Mouse (Mus musculus) CH12F3 (cell line): ENCODE measurements around the gene Tubb4b.

Experiments used
- in situ Hi-C: fragments of 300-500 bp; cut with MboI; formaldehyde crosslinking; loops from 2 replicates; pipeline ENCODE4 v1.14.3; 2020; ENCODE audit warnings: low sequenced_read_pairs

Gene Tubb4b

DNA sequence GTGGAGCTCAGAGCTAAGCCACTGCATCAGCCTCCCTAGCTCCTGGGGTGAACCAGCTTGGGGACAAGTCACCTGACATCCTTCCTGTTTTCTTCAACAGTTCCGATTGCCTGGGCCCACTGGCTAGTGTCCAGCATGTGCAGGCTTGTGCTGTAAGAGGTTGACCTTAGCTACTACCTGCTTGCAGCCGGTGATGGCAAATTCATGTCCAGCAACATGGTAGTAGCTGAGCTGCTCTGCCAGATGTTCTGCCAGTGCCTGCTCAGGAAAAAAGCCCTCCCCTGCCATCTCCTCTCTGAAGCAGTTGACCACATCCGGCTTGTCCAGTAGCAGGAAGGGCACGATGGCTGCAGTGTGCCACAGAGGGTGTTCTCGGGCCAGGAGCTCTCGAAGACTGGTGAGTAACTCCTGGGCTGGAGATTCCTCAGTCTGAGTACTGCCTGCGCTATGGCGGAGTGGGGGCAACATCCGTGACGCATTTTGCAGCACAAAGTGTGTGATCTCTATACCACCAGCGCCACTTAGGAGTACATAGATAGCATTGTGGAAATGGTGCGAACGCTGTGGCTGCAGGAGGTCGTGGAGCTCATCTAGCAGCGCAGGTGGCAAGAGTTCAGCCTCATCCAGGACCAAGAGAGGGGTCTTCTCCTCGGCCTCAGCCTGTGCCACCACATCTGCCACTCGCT is 29.9 kb downstream of the Tubb4b start:
- in situ Hi-C loops: no loop called here

GRCm38 (mm10) chr2:25194006-25194405 is 30.5 kb downstream of the Tubb4b start:
- in situ Hi-C loops: no loop called here

GRCm38 (mm10) chr2:25193330-25193770 is 31.2 kb downstream of the Tubb4b start:
- in situ Hi-C loops: no loop called here

DNA sequence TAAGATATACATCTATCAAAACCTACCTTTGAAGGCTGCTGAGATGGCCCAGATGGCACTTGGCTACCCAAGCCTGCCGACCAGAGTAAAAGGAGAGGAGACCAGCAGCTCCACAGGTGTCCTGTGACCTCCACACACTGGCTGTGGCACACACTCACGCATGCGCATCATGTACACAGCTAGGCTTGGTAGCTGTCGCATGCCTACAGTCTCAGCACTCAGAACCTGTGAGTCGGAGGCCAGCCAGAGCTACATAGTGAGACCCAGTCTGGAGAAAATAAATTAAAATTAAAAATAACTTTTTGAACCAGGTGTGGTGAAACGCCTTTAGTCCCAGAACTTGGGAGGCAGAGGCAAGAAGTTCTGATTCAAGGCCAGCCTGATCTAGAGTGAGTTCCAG is 36.7 kb downstream of the Tubb4b start:
- in situ Hi-C loops: no loop called here

- in situ Hi-C loops: no loop called here
These were observed 37.9 kb downstream of the Tubb4b start for GRCm38 (mm10) chr2:25186575-25186930.

DNA sequence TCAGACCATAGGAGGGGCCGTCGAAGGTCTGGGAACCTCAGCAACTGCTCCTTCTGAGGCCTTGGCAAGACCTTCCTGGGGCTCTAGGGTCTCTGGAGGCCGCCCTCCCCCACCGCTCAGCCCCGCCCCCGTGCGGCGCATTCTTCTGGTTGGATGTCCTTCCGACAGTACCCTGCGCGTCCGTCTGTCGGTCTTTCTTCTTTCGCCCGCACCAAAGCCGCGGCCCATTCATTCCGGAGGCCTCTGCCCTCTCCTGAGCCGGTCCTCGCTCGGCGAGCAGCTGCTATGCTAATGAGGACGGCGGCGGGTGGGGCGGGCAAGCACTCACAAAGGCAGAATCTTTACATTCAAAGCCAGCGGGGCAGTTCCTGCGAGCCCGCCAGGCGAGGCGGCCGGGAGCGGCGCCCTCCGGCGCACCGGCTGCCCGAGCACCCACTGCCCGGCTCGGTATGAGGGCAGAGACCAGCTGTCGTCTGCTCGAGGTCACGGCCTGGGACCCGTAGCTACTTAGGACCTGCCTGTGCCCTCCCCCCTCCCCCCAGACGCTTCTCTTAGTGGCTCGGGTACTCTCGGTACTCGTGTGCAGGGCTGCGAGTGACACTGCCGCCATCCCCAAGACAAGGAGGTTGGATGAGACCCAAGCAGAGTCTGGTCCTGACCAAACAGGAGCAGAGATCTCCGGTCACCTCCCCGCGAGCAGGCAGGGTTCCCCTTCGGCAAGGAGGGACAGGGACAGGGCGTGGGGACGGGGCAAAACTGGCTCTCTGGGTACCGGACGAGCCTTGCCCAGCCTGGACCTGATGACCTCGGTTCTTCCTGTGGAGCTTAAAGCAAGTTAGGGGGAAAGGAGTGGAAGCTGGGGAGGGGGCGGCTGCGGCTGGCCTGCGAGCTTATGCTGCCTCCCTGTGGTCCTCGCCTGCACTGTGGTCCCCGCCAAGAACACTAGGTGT is 38.6 kb downstream of the Tubb4b start:
- in situ Hi-C loops: no loop called here

GRCm38 (mm10) chr2:25184496-25184895 is 40.0 kb downstream of the Tubb4b start:
- in situ Hi-C loops: no loop called here

DNA sequence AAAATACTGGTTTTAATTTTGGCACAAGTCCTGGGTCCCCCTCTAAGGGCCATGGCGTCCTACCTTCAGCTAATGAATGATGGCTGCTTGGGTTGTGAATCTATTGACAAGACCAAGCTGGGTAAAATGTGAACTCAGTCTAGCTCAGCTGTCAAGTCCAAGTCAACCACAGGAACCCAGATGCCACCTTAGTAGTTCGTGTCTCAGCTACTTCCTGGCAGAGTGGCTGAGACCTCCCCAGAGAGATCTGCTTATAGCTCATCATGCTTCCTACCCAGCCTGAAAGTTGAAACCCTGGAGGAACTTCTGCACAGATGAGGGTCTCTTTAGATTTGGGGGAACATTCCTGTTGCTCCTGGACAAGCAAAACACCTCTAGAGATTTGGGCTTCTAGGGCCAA is 41.2 kb downstream of the Tubb4b start:
- in situ Hi-C loops: no loop called here

DNA sequence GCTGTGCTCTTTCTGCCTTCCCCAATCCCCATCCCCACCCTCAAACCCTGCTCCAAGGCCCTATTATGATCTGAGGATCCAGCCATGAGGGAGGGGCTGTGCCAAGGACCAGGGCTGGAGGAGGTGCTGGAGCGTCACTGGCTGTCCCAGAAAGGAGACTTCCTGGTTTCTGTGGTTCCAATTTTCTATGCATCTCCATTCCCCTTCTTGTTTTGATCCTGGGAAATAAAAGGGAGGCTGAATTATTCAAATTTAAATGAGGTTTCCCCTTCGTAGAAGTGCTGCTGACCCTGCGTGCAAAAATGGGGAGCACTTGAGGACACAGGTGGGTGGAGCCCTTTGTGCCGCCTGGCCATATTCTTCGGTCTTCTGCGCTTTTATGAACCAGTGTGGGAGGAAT is 41.8 kb downstream of the Tubb4b start:
- in situ Hi-C loops: no loop called here

DNA sequence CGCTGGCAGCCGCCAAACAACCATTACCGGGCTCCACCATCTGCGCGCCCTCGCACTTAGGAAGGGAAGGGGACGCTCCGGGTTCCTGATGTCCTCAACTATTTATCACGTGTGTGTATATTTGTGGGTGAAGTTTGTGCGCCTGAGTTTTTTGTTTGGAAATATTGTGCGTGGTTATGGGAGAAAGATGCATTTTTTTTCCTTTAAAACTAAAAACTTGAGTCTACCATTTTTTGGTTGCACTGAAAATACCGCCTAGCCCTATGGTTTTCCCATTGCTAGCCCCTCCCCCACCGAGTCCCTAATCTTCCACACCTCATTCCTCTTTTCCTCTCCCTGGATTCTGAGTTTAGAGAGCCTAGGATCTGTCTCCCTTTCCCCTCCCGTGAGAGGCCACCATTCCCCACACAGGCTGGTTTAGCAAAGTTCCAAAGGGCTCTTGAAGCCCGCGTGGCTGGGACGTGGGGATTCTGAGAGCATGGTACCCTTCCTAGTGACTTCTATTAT is 42.6 kb downstream of the Tubb4b start:
- in situ Hi-C loops: no loop called here

- in situ Hi-C loops: no loop called here
These were observed 43.3 kb downstream of the Tubb4b start for GRCm38 (mm10) chr2:25180973-25181890.

- in situ Hi-C loops: no loop called here
These were observed 44.0 kb downstream of the Tubb4b start, which contains the start of gene Nrarp for GRCm38 (mm10) chr2:25180478-25180903. Nrarp (plus strand) TSS chr2:25180758.

DNA sequence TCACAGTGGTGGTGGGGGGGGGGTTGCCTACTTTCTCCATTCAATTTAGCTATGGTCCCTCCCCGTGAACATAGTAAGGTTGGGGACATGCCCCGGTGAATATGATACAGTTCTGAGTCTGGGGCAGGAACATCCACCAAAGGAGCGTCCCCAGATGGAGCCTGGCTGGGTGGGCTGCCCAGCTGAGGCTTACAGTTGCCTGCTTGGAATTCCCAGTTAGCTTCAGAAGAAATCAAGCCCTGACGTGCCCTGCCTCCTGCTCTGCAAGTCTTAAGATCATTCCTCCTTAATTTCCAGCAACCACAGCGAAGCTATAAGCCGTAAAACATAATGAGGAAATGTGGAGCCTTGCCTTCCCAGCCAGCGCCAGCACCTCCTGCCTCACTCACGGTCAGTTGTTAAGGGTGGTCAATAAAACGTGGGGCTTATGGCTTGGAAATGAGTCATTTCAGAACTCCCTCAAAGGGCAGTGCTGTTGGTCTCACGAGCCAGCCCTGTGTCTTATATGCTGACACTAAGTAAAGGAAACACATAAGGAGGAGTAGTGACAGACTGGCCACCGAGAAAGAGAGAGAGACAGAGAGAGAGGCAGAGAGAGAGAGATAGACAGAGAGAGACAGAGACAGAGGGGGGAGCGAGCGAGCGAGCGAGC is 44.8 kb downstream of the Tubb4b start:
- in situ Hi-C loops: no loop called here

DNA sequence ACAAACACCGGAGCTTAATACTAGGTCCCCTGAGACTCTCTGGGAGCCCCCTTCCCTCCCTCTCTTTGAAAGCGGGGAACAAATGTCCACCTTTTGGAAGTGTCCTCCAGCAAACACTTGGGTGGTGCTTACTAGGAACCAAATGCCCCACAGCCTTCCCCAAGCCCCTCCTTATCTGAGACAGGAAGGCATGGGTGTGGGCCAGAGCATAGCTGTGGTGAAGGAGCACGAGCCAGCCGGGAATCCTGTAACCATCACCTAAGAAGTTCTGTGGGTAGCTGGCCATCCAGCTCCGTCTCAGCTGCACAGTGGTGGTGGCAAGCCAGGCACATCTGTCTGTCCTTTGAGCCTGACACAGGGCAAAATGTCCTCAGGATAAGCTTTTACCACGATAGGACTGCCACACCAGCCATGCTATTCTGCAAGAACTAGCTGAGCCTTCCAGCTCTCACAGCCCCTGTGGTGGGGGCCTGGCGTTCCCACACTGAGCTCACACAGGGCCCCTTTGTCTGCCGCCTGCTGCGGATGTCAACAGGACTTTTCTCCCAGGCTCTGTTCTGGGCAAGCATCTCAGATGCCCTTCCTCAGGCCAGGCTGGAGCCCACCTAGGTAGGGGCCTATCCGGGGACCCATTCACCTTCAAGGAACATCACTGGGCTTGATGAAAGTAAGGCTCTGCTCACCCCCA is 46.1 kb downstream of the Tubb4b start:
- in situ Hi-C loops: no loop called here

DNA sequence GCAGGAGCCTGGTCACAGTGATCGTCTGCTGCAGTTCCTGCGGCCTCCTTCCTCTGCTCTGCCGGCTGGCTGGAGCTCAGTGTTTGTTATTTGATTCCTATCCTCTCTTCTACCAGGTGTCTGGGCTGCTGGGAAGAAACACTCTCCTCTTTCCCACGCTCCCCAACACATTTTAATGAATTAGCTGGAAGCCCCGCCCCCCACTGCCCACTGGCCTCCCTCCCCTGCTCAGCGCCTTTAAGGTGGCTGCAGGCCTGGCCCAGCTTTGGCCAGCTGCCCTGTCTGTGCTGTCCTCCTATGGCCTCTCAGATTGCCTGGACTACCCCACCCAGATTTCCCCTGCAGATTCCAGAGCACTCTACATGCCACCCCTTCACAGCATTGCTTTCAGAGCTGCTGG is 46.8 kb downstream of the Tubb4b start:
- in situ Hi-C loops: no loop called here

- in situ Hi-C loops: no loop called here
These were observed 47.4 kb downstream of the Tubb4b start for GRCm38 (mm10) chr2:25177076-25177475.

GRCm38 (mm10) chr2:25176573-25176972 is 47.9 kb downstream of the Tubb4b start:
- in situ Hi-C loops: no loop called here

GRCm38 (mm10) chr2:25175690-25176078 is 48.8 kb downstream of the Tubb4b start:
- in situ Hi-C loops: no loop called here

DNA sequence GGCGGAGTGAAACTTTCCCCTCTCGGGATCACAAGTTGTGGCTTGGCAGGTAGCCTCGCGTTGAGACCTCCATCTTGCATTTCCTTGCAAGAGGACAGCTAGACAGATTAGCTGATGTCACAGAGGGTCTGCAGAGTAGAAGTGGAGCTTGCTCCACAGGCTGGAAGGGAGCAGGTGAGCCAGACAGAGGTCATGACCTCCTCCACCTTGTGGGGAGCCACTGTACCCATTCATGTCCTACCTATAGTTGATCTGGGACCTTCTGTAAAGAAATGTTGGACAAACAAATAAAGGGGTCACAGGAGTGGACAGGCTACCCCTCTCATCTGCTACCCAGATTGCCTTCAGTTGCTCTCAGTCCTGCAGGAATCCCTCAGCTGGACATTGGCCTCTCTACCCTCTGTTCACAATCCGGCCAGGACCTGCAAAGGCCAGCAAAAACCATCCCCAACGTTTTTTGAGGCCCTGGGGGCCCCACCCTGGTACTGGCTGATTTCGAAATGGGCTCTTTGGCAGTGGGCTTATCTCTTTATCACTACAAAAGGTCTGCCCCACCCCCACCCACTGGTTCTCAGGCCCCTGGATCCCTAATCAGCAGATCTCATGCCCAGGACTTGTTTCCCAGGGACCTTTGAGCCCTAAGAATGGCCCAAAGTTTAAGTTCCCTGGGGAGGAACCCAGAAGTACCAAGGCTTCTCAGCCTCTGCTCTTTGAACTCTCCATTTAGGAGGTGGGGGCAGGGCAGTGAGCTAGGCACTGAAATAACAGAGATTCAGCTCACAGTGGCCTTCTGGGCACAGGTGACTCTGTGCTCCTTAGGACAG is 49.4 kb downstream of the Tubb4b start:
- in situ Hi-C loops: no loop called here
